Mouse (Mus musculus): ENCODE measurements around the gene Lrrc56.

Lrrc56 gene

DNA sequence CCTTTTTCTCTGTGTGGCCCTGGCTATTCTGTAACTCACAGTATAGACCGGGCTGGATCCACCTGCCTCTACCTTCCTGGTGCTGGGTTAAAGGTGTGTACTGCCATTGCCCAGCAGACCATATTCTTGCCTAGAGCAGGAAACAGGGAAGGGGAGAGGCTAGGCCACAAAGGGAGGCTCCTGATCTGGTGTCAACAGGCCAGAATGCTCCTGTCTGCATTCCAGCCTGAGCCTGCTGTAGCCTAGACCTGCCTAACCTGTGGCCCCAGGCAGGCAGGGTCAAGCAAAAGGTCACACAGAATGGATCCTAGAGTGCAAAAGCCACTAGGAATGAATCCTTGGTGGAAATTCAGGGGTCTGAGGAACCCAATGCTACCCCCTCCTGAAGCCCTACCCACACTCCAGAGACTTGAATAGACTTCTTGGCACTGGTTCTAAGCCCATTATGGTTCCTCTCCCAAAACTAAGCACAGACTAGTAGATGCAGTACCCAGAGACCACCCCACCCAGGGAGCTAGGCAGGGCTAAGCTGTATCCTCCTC lies 25.7 kb downstream of the Lrrc56 start:
- POLR2A ChIA-PET, result interaction anchor here in 3 of 4 experiments (0.5 to 10.6 kb wide), 17 partner anchors 8 to 1063 kb away, joined by 3 to 158 read pairs (median 3); partner anchors contain the start of genes Phrf1 (in 2 of the 3), Cdhr5 (in 1 of the 3), Pidd1 (in 1 of the 3) and Ptdss2 (in 1 of the 3)
- CTCF ChIA-PET, result interaction anchor here in 2 of 4 experiments (1.0 to 1.4 kb wide), 2 partner anchors 9 to 126 kb away, joined by 4 to 5 read pairs; partner anchors contain the start of gene Phrf1 (in 1 of the 2)

DNA sequence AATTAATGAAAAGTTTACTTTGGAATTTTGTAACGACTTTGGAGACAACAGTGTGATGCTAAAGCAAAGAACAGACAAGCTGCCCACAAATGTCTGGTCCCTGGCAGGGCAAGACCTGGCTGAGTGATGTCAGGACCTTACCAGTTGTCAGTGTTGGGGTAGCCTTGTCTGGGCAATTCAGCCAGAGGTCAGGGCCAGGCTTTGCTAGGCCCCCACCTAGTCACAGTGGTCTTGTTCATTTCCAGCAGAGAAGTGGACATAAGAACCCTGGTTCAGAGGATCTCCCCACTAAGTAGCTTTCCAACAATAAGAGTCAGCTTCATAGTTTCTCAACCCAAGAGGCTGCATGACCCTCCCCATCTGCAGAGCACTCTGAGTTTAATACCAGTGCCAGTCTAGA lies 26.4 kb downstream of the Lrrc56 start:
- ChIA-PET CTCF (interaction anchor here in 1 of 4 experiments (1.0 kb wide), 1 partner anchor 126 kb away, joined by 5 read pairs; no protein-coding TSS in a partner anchor), POLR2A (interaction anchor here in 3 of 4 experiments (0.5 to 10.6 kb wide), 29 partner anchors 9 to 1063 kb away, joined by 3 to 158 read pairs (median 3); partner anchors contain the start of genes Cdhr5 (in 2 of the 3), Deaf1 (in 1 of the 3), Phrf1 (in 1 of the 3) and Pidd1 (in 1 of the 3))

DNA sequence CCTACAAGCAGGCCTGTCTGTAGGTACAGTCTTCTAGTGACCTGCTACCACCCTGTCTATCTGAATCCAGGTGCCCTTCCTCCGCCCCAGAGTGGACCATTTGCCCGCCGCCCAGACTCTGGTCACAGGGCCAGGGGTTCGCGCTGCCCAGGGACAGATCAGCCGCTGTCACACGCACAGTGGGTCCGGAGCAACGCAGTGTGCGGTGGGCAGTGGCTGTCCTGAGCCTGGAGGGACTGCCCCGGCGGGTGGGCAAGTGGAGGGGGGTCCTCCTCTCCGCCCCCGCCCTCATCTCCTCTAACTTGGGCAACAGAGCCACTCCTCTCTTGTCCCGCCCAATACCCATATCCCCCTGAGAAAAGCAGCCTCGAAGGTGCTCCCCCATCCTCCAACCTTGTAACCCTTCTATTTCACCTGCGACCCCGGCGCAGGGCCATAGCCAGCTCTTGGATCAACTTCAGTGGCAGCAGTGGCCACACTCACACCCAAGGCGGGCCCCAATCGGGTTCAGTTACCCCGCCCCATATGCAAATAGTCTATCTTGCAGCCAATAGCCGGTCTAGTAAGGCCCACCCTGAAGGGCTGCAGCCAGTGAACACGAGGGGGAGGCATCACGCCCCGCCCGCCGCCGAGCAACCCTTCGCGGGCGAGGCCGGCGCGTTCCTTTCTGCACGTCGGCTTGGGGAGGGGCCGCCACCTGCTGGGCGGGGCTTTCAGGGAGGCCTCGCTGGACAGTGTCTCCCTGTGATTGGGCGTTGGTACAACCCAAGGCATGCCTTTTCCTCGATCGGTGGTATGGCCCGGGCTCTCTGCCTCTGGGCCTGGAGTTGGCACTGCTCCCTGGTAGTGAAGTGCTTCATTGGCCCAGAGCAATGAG lies 27.5 kb downstream of the Lrrc56 start:
- CTCF ChIA-PET, result interaction anchor here in 2 of 4 experiments (0.5 to 1.2 kb wide), 4 partner anchors 10 to 380 kb away, joined by 3 to 7 read pairs (median 4); partner anchors contain the start of gene Taldo1 (in 1 of the 2)
- POLR2A ChIA-PET, result interaction anchor here (0.6 to 10.6 kb wide), 37 partner anchors 10 to 1252 kb away, joined by 3 to 158 read pairs (median 4); partner anchors contain the start of genes Hras (in 2 of the 4), Lrrc56 (in 2 of the 4), Cdhr5 (in 1 of the 4) and Deaf1 (in 1 of the 4)

DNA sequence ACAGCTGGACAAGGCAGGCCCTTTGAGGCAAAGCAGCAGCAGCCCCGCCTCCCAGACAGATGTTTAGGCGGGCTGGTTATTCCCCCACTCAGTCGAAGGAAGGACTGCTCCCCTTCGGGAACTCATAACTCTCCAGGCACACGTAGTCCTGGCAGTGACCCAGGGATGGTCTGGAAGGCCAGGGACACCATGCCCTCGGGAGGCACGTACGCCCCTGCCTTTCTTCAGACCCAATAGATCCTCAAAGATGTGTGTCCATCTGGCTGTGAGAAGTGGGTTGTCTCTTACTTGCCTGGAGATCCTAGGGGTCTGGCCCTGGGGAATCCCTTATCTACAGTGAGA lies 28.1 kb downstream of the Lrrc56 start:
- CTCF ChIA-PET, result interaction anchor here in 2 of 4 experiments (0.5 to 1.2 kb wide), 4 partner anchors 170 to 381 kb away, joined by 3 to 7 read pairs (median 4); partner anchors contain the start of gene Taldo1 (in 1 of the 2)
- POLR2A ChIA-PET, result interaction anchor here (0.6 to 10.6 kb wide), 28 partner anchors 9 to 1253 kb away, joined by 3 to 158 read pairs (median 4); partner anchors contain the start of genes Hras (in 2 of the 4), Lrrc56 (in 2 of the 4), Taldo1 (in 2 of the 4) and Cdhr5 (in 1 of the 4)

DNA sequence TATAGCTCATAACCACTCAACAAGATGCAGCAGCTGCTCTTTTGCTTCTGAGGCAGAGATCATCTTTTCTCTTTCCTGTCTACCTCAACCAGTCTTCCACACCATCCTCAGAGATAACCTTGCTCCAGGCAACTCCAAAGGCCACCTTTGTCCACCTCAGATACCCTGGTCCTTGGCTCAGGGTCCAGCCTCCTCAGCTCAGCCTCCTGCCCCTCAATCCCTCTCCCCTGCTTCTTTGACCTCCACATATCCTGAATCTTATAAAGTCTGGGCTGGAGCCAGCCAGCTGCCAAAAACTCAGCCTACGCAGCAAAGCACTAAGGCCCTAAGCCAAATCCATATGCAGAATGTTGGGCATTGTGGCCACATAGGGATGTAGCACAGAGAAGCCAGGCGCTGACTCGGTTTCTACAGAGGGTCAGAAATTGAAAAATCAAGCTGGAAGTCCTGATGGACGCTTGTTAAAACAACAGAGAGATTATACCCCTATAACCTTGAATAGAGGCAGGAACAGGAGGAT lies 28.8 kb downstream of the Lrrc56 start:
- CTCF ChIA-PET, result interaction anchor here in 2 of 4 experiments (0.6 to 1.0 kb wide), 2 partner anchors 141 to 174 kb away, joined by 3 to 4 read pairs; no protein-coding TSS in a partner anchor
- POLR2A ChIA-PET, result interaction anchor here (0.6 to 10.6 kb wide), 23 partner anchors 9 to 232 kb away, joined by 3 to 158 read pairs (median 4); partner anchors contain the start of genes Taldo1 (in 3 of the 4), Hras (in 2 of the 4), Lrrc56 (in 2 of the 4) and Eps8l2 (in 1 of the 4)

DNA sequence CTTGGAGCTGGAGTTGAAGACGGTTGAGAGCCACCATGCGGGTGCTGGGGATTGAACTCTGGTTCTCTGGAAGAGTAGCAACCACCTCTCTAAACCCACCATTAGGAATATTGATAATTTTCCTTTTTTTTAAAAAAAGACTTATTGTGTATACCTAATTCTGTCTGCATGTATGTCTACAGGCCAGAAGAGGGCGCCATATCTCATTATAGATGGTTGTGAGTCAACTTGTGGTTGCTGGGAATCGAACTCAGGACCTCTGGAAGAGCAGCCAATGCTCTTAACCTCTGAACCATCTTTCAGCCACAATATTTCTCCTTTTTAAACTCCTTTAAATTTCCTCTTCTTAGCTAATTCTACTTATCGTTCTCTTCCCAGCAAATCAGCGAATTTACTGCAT lies 32.6 kb downstream of the Lrrc56 start:
- ChIA-PET POLR2A (interaction anchor here in 1 of 4 experiments (4.2 kb wide), 1 partner anchor 9 kb away, joined by 51 read pairs; the partner anchor contains the start of gene Rassf7), CTCF (interaction anchor here in 2 of 4 experiments (0.5 to 1.5 kb wide), 2 partner anchors 104 to 119 kb away, joined by 3 to 4 read pairs; partner anchors contain the start of gene Ptdss2 (in 1 of the 2))

DNA sequence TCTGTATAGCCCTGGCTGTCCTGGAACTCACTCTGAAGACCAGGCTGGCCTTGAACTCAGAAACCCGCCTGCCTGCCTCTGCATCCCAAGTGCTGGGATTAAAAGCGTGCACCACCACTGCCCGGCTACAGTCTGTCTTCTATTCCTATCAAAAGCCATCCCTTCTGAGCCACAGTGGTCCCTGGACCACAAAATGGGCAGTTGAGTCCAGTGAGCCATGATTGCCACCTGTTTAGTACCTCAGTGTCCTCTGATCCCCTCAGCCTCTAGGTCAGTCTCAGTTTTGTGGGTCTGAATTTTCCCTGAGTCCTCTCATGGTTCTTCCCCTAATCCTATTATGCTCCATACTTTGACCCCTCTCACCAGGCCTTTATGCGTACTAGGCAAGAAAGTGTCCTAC lies 33.8 kb downstream of the Lrrc56 start:
- ChIA-PET CTCF (interaction anchor here (0.6 to 2.2 kb wide), 21 partner anchors 9 to 433 kb away, joined by 3 to 15 read pairs (median 4); partner anchors contain the start of genes Rassf7 (in 2 of the 4), Eps8l2 (in 1 of the 4), Hras (in 1 of the 4) and Lrrc56 (in 1 of the 4)), POLR2A (interaction anchor here in 3 of 4 experiments (0.5 to 11.4 kb wide), 25 partner anchors 9 to 232 kb away, joined by 3 to 158 read pairs (median 4); partner anchors contain the start of genes Rassf7 (in 3 of the 3), Hras (in 1 of the 3), Lmntd2 (in 1 of the 3) and Lrrc56 (in 1 of the 3))

DNA sequence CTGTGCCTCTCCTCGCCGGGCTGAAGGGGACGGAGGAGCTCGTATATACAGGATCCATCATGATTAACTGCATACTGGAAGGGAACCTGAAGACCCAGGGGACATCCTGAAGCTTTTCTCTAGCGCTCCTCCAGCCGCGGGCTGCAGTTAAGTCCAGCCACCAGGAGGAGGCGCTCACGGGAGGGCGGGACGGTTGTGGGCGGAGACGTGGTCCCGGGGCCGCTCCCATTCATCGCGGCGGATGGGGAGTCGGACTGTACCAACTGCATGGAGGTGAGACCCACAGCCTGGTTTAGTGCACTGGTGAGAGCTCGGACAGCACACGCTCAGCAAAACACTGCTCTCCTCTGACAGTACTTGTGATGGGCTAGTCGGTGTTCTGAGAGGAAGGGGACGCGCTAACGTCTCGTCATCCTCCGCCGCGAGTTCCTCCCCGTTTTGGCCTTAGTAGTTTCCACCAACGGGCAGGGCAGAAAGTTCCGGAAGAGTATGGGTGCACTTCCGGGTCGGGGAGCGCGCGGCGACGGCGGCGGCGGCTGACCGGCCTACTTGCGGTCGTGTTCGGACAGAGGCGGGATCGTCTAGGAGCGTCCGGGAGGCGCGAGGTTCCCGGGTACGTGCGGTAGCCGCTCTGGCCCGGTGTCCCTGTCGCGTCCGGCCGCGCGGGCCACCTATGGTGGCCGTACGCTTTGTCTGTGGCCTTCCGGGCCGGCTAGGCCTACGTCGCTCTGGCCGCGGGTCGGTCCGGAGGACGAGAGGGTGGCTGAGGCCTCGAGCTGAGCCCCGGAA lies 34.5 kb downstream of the Lrrc56 start, which contains the start of gene Phrf1:
TSS of gene Phrf1 (plus strand) at position 506 of the 789 bp plus-strand sequence.
- ChIA-PET POLR2A (interaction anchor here (0.5 to 11.4 kb wide), 40 partner anchors 9 to 231 kb away, joined by 3 to 158 read pairs (median 4); partner anchors contain the start of genes Rassf7 (in 4 of the 4), Eps8l2 (in 2 of the 4), Hras (in 2 of the 4) and Lrrc56 (in 2 of the 4)), CTCF (interaction anchor here (0.6 to 2.2 kb wide), 21 partner anchors 9 to 433 kb away, joined by 3 to 15 read pairs (median 3); partner anchors contain the start of genes Rassf7 (in 2 of the 4), Eps8l2 (in 1 of the 4), Hras (in 1 of the 4) and Lrrc56 (in 1 of the 4))

DNA sequence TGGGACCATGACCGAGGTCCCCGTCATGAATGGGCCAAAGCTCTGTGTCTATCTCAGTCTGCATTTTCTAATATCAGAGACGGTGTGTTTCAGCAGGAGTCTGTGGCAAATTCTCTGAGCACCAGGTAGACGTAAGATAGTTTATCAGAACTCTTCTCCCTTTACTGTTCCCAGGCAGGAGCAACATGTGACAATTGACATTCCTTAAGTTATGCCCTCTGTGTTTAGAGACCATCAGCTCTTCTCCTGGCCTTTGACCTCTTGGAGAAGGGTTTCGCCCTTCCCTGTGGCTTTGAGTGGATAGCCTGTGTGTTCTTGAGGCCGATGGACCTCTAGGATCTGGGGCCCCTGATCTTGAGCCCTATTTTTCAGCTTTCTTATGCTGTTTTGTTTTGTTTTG lies 35.7 kb downstream of the Lrrc56 start:
- CTCF ChIA-PET, result interaction anchor here in 1 of 4 experiments (1.5 to 2.2 kb wide), 2 partner anchors 36 to 178 kb away, joined by 3 to 9 read pairs; partner anchors contain the start of genes Hras and Lrrc56
- POLR2A ChIA-PET, result interaction anchor here (0.6 to 11.4 kb wide), 28 partner anchors 7 to 217 kb away, joined by 3 to 158 read pairs (median 4); partner anchors contain the start of genes Rassf7 (in 4 of the 4), Deaf1 (in 2 of the 4), Eps8l2 (in 2 of the 4) and Hras (in 2 of the 4)

DNA sequence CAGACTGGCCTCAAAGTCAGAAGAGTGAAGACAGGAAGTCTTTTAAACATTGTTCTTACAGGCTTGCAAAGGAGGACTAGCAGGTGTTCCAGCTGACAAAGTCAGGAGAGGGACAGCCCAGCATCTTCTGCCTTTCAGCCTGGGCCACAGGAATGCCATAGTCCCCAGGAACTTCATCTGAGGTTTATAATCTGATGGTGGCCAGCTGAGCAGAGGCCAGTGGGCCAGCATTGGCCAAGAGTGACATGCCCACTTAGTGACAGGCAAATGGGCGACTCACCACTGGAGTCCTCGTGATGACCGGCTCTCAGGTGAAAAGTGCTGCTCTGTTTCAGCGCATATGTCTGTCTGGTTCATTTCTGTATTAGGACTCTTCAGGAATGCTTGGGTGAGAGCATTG lies 36.6 kb downstream of the Lrrc56 start:
- CTCF ChIA-PET, result interaction anchor here in 2 of 4 experiments (0.6 to 1.0 kb wide), 3 partner anchors 9 to 346 kb away, joined by 3 to 5 read pairs (median 4); no protein-coding TSS in a partner anchor

DNA sequence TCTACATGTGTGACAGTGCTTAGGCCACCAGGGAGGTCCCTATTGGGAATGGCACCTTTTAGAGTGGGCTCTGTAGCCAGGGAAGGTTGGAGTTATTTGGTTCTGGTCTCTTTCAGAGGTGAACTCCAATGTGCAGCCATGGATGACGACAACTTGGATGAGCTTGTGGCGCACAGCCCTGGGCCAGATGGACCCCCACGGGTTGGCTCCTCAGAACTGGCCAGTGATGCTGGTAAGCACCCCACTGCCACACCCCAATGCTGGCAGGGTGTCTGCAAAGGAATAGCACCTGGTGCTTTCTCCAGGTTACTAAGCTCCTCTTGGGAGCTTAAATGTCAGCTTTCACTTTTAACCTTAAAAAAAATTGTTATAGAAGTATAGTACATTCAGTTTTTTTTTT lies 37.2 kb downstream of the Lrrc56 start:
- CTCF ChIA-PET, result interaction anchor here in 3 of 4 experiments (0.6 to 1.0 kb wide), 5 partner anchors 10 to 345 kb away, joined by 3 to 5 read pairs (median 3); no protein-coding TSS in a partner anchor

More for the DNA sequence above, 36.6 kb downstream of the Lrrc56 start:
- POLR2A ChIA-PET, result interaction anchor here in 3 of 4 experiments (1.1 to 11.4 kb wide), 12 partner anchors 8 to 126 kb away, joined by 3 to 158 read pairs (median 6); partner anchors contain the start of genes Lmntd2 (in 2 of the 3) and Rassf7 (in 2 of the 3)

DNA sequence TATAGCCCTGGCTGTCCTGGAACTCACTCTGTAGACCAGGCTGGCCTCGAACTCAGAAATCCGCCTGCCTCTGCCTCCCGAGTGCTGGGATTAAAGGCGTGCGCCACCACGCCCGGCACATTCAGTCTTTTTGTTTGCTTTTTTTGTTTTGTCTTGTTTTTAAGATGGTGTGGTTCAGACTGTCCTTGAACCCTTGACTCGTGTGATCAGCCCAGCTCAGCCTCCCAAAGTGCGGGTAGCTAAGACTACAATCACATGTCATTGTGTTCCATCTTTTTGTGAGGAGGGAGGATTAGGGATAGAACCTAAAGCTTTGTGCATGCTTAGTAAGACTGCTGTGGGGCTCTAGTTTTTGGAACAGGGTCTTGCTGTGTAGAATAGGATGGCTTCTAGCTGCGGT lies 37.6 kb downstream of the Lrrc56 start:
- POLR2A ChIA-PET, result interaction anchor here in 3 of 4 experiments (0.6 to 11.4 kb wide), 20 partner anchors 9 to 277 kb away, joined by 3 to 158 read pairs (median 4); partner anchors contain the start of genes Hras (in 2 of the 3), Lmntd2 (in 2 of the 3), Lrrc56 (in 2 of the 3) and Rassf7 (in 2 of the 3)
- CTCF ChIA-PET, result interaction anchor here (0.6 to 1.2 kb wide), 6 partner anchors 10 to 345 kb away, joined by 3 to 5 read pairs (median 3); partner anchors contain the start of gene Rassf7 (in 1 of the 4)

More for the DNA sequence above, 37.2 kb downstream of the Lrrc56 start:
- POLR2A ChIA-PET, result interaction anchor here in 3 of 4 experiments (0.6 to 11.4 kb wide), 17 partner anchors 8 to 277 kb away, joined by 3 to 158 read pairs (median 4); partner anchors contain the start of genes Hras (in 2 of the 3), Lmntd2 (in 2 of the 3), Lrrc56 (in 2 of the 3) and Rassf7 (in 2 of the 3)

DNA sequence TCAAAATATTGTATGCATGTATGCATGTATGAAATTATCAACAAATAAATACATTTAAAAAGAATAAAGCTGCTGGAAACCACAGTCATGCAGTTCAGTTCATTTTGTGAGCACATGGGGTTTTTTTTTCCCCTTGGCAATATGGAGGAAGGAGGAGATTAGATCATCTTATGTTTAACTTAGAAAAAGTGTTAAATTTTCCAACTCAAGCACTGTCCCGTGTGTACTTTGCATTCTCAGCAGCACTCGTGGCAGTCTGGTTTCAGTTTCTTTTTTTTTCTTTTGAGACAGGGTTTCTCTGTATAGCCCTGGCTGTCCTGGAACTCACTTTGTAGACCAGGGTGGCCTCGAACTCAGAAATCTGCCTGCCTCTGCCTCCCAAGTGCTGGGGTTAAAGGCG lies 56.5 kb downstream of the Lrrc56 start:
- POLR2A ChIA-PET, result interaction anchor here in 2 of 4 experiments (0.7 to 2.9 kb wide), 12 partner anchors 13 to 180 kb away, joined by 3 to 9 read pairs (median 3); partner anchors contain the start of gene Taldo1 (in 1 of the 2)
- CTCF ChIA-PET, result interaction anchor here in 1 of 4 experiments (0.5 kb wide), 1 partner anchor 28 kb away, joined by 3 read pairs; the partner anchor contains the start of gene Sct

DNA sequence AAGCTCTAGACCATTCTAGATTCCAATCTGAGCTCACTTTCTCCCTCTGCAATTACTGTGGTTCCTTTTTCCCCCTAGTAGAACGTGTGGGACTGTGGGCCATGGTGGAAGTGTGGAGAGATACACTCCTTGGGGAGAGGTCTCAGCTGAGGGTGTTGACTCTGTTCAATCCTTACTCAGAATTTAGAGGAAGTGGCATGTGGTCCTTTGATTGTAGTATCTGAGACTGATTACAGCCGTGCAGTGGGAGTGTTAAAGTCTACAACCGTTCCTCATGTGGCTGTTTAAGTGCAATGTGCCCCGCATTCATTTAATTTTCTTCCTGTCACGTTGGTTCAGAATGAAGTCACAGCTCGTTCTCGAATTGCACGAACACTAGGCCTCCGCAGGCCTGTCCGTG lies 62.2 kb downstream of the Lrrc56 start:
- ChIA-PET CTCF (interaction anchor here in 1 of 4 experiments (0.6 kb wide), 2 partner anchors 101 to 131 kb away, joined by 3 to 4 read pairs; no protein-coding TSS in a partner anchor), POLR2A (interaction anchor here in 2 of 4 experiments (0.7 to 5.7 kb wide), 10 partner anchors 9 to 72 kb away, joined by 3 to 40 read pairs (median 5); partner anchors contain the start of genes Deaf1 (in 1 of the 2), Rassf7 (in 1 of the 2) and Tmem80 (in 1 of the 2))
